Mouse (Mus musculus) lung, adult 2 months (tissue): Measurements from ENCODE around the gene Dcps. TPM values are rescaled to one million over a fixed set of nuclear protein-coding genes. Genes with fewer than 3 reads are reported as not detected.

Experiments used
- DNase-seq: peaks from one replicate; pipeline ENCODE4 v3.0.0; 2022
- H3K4me1 ChIP-seq: fragments of 200-500 bp; 2 replicates; pipeline ENCODE4 v1.6.1; 2011; ENCODE audit warnings: low read length; ENCODE audit not compliant: control insufficient read depth, insufficient read depth
- H3K4me3 ChIP-seq: fragments of 200-500 bp; replicated peaks from 2 replicates; pipeline ENCODE3; 2011; ENCODE audit warnings: low read depth, mild to moderate bottlenecking, control low read depth, low read length; ENCODE audit errors: extremely low read depth
- CTCF ChIP-seq: fragments of 200-500 bp; IDR thresholded peaks from 2 replicates; pipeline ENCODE4 v1.5.1; 2011; ENCODE audit warnings: mild to moderate bottlenecking, low read length, control low read depth; ENCODE audit not compliant: insufficient read depth
- POLR2A ChIP-seq: fragments of 200-500 bp; IDR thresholded peaks from 2 replicates; pipeline ENCODE4 v1.6.1; 2011; ENCODE audit warnings: low read depth, mild to moderate bottlenecking, control low read depth, low read length, borderline replicate concordance; ENCODE audit errors: extremely low read depth
- WGBS: fragments of 180-500 bp; shearing (Covaris S2); methylation state at CpG from one replicate; pipeline ENCODE4 v1.1.7; 2018; 5-methylcytosine and 5-hydroxymethylcytosine counted together
- polyA plus RNA-seq: library from polyadenylated mRNA; depleted of rRNA; stranded (reverse); fragments of >200 nt; gene quantifications from 2 replicates; pipeline ENCODE4 v1.2.3, GENCODE M21; 2012

Dcps gene
- polyA plus RNA-seq, 1 experiment, result 31.2 TPM

- WGBS, result under 1% methylated on average over 44 of the region's 44 CpGs
- TF ChIP-seq POLR2A, result no peak
- TF ChIP-seq CTCF, result peak; percentile 50
- peak; percentile 92 for DNase-seq
These were observed 24.1 kb upstream of the Dcps start, which contains the start of the genes Srpr and Tirap for GRCm38 (mm10) chr9:35199772-35200471. TSS of gene Srpr (plus strand) at chr9:35200175. TSS of gene Tirap (minus strand) at chr9:35200291.

DNA sequence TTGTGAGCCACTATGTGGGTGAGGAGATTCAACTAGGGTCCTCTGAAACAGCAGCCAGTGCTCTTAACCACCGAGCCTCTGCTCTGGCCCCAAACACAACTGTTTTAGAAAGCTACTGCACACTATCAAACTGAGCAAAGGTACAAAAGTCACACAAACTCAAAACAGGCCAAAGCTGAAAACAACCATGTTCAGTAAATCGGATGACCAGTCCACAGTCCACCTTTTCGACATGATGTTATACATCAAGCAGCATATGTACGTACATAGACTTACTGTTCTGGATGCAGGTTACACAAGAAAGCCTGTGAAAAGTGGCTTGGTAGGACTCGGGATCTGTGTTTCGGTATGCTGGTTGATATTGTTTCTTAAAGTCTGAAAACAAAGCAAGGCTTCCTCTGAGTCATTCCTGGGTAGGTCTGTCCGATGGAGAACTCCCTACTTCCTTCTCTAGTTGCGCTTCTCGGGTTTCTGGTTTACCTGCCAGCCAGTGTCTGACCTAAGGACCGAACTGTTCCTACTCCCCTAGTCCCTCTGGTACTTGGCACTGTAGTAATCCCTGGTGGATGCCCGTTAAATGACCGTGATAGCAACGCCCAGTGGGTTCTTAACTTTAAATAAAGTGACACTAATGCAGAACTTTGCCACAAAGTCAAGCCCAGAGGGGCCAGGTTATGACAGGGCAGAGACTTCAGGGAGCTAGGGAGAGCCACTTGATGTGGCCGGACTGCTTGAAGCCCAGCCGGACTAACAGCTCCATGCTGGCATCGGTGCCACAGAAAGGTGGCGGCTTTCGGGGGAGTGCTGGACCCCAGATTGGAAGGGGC lies 23.3 kb upstream of the Dcps start:
- TF ChIP-seq CTCF (no peak), POLR2A (0 out of 2 replicates have a peak, but pooled peaks have one; percentile 6)
- WGBS, result 17% methylated on average over 18 of the region's 18 CpGs
- no peak for DNase-seq
- H3K4me1 ChIP-seq, result peaks cover 8% of the 10 kb centered on the region
- peak overlapping the region; percentile 60 for H3K4me3 ChIP-seq

More at GRCm38 (mm10) chr9:35199772-35200471, 24.1 kb upstream of the Dcps start, which contains the start of the genes Srpr and Tirap:
- peak within 1 kb of the TSS; percentile 90 for H3K4me3 ChIP-seq
- peaks cover 8% of the 10 kb centered on the region for H3K4me1 ChIP-seq

- Histone ChIP-seq H3K4me3 (no peak overlapping the region), H3K4me1 (peaks cover 8% of the 10 kb centered on the region)
- TF ChIP-seq POLR2A (no peak), CTCF (no peak)
- WGBS, result 81% methylated on average over 10 of the region's 10 CpGs
- no peak for DNase-seq
These were observed 22.5 kb upstream of the Dcps start for GRCm38 (mm10) chr9:35198351-35198750.

DNA sequence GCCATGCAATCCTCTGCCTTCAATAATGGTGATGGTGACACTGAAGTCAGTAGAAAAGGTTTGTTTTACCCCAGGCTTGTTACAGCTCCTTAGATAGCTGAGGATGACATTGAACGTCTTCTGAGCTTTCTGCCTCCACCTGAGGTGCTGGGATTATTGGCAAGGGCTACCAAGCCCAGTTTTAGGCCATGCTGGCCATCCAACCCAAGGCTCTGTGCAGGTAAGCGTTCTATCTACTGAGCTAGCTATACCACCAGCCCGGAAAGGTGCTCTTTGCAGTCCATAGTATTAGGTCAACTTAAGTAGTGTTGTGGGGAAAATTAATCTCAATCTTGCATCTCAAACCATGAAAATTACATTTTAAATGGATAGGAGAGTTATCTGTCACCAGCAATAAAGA lies 21.8 kb upstream of the Dcps start:
- no peak for DNase-seq
- Histone ChIP-seq H3K4me3 (no peak overlapping the region), H3K4me1 (peaks cover 8% of the 10 kb centered on the region)
- TF ChIP-seq CTCF, result no peak
- no peak for TF ChIP-seq POLR2A
- WGBS, result 92% methylated on average over 3 of the region's 3 CpGs

GRCm38 (mm10) chr9:35194048-35194447 lies 18.2 kb upstream of the Dcps start:
- H3K4me1 ChIP-seq, result peaks cover 3% of the 10 kb centered on the region; the same call in 1 of the 2 replicates
- DNase-seq, result no peak
- no peak for TF ChIP-seq CTCF
- no peak for TF ChIP-seq POLR2A
- no peak overlapping the region for H3K4me3 ChIP-seq
- WGBS, result 87% methylated on average over 3 of the region's 3 CpGs

GRCm38 (mm10) chr9:35192983-35193542 lies 17.2 kb upstream of the Dcps start:
- TF ChIP-seq POLR2A (no peak), CTCF (no peak)
- 87% methylated on average over 11 of the region's 11 CpGs for WGBS

GRCm38 (mm10) chr9:35188700-35189099 lies 12.8 kb upstream of the Dcps start:
- 50% methylated on average over 22 of the region's 22 CpGs for WGBS
- TF ChIP-seq CTCF, result no peak
- no peak for TF ChIP-seq POLR2A
- H3K4me3 ChIP-seq, result no peak overlapping the region
- no peak for DNase-seq
- H3K4me1 ChIP-seq, result no peaks in the 10 kb centered on the region; the same call in 1 of the 2 replicates

More at GRCm38 (mm10) chr9:35192983-35193542, 17.2 kb upstream of the Dcps start:
- H3K4me3 ChIP-seq, result no peak overlapping the region
- H3K4me1 ChIP-seq, result no peaks in the 10 kb centered on the region; the same call in 1 of the 2 replicates
- no peak for DNase-seq

GRCm38 (mm10) chr9:35187351-35187903 lies 11.6 kb upstream of the Dcps start:
- no peak for DNase-seq
- TF ChIP-seq POLR2A (no peak), CTCF (no peak)

DNA sequence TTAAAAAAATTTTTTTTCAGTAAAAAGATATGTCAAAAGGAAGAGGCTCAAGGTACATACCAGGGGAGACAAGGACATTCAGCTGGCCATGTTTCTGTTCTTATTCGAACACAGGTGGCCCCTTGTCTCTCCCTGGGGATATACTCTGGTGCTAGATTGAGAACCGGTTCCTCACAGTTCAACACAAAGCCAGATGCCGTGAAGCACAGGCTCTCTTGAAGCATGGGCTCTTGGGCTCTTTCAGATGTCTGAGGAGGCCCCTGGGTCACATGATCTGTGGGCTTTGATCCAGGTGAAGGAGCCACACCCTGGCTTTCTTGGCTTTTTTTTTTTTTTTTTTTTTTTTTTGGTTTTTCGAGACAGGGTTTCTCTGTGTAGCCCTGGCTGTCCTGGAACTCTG lies 10.6 kb upstream of the Dcps start:
- no peak for DNase-seq
- no peak for TF ChIP-seq POLR2A
- no peak for TF ChIP-seq CTCF
- Histone ChIP-seq H3K4me3 (no peak overlapping the region), H3K4me1 (no peaks in the 10 kb centered on the region; the same call in 1 of the 2 replicates)
- 58% methylated on average over 4 of the region's 4 CpGs for WGBS

More at GRCm38 (mm10) chr9:35187351-35187903, 11.6 kb upstream of the Dcps start:
- H3K4me3 ChIP-seq, result no peak overlapping the region
- WGBS, result 78% methylated on average over 10 of the region's 10 CpGs
- no peaks in the 10 kb centered on the region; the same call in 1 of the 2 replicates for H3K4me1 ChIP-seq
